In genomic region chr17:73817697-73818380, GRCm38 (mm10) we compare ENCODE assay signal across 18 mouse cellular contexts. TPM values are rescaled to one million over a fixed set of nuclear protein-coding genes. Genes with fewer than 3 reads are reported as not detected.
DNase-seq lines count a peak whose midpoint lies in the region; ATAC-seq and TF ChIP-seq lines count a peak whose summit lies in the region.
"Had no signal": no experiment of that assay in that cellular context is flagged by ENCODE, and none has a peak within 500 bp of the region (broad histone marks: within the 10 kb centered on the region; RNA-seq: fewer than 3 reads in every experiment).

No protein-coding gene starts in this region.

- WGBS in heart, embryonic 10.5 days, result 72% methylated on average over 9 of the region's 9 CpGs
- WGBS in liver, embryonic 12.5 days (ENCODE audit: insufficient replicate concordance), result 51% methylated on average over 9 of the region's 9 CpGs
- WGBS in hindbrain, postnatal 0 days, result 85% methylated on average over 9 of the region's 9 CpGs

- DNase-seq in cerebellum, adult 9-10 months, result peak; percentile 25
- DNase-seq in cerebellum, postnatal 14 days, result no peak
- no peak for DNase-seq in heart, embryonic 10.5 days (ENCODE audit: low spot score)
- DNase-seq in heart, postnatal 14 days, result no peak
- peak; percentile 20 for DNase-seq in 3T3-L1 (ENCODE audit: low read depth, low spot score)
- DNase-seq in frontal cortex, postnatal 25 days (ENCODE audit: low spot score in 2 of 2), result no peak
- DNase-seq in hindbrain, postnatal 0 days (ENCODE audit: low spot score), result no peak
- DNase-seq: kidney, adult 2 months; kidney, postnatal 10 days; lung, embryonic 14.5 days; thymus, postnatal 36 days had no signal

- TF ChIP-seq CTCF in hindbrain, postnatal 0 days (IDR thresholded peaks at IDR 0.05; ENCODE audit: low read depth), result no peak

- intact Hi-C loops in heart, postnatal 14 days (cut with DNase I), result no loop called here

- H3K36me3 ChIP-seq in heart, embryonic 10.5 days, result no peaks in the 10 kb centered on the region
- H3K36me3 ChIP-seq in liver, embryonic 12.5 days, result no peaks in the 10 kb centered on the region
- H3K36me3 ChIP-seq in hindbrain, postnatal 0 days (ENCODE audit: insufficient read depth, low read length), result no peaks in the 10 kb centered on the region
- H3K36me3 ChIP-seq: embryonic facial prominence, embryonic 12.5 days; midbrain, embryonic 13.5 days had no signal

- peak; percentile 36; the same call in 1 of the 2 replicates for ATAC-seq in liver, embryonic 12.5 days
- no peak for ATAC-seq in hindbrain, postnatal 0 days
- ATAC-seq: forebrain, embryonic 14.5 days; inflammation-experienced regulatory T-cells, adult 6 months; midbrain, embryonic 13.5 days had no signal

- H3K4me3 ChIP-seq in heart, embryonic 10.5 days, result no peak overlapping the region
- no peak overlapping the region for H3K4me3 ChIP-seq in liver, embryonic 12.5 days
- no peak overlapping the region for H3K4me3 ChIP-seq in hindbrain, postnatal 0 days (ENCODE audit: low read length)
- H3K4me3 ChIP-seq: embryonic facial prominence, embryonic 12.5 days; erythroblast, embryonic 14.5 days; midbrain, embryonic 13.5 days had no signal

- peak overlapping the region; percentile 39; the same call in 1 of the 2 replicates for H3K27ac ChIP-seq in heart, embryonic 10.5 days
- H3K27ac ChIP-seq in liver, embryonic 12.5 days, result no peak overlapping the region
- no peak overlapping the region for H3K27ac ChIP-seq in hindbrain, postnatal 0 days
- H3K27ac ChIP-seq: embryonic facial prominence, embryonic 12.5 days; macrophage; midbrain, embryonic 13.5 days had no signal

- H3K9me3 ChIP-seq in heart, embryonic 10.5 days, result no peaks in the 10 kb centered on the region
- H3K9me3 ChIP-seq in liver, embryonic 12.5 days (replicated peaks), result no peaks in the 10 kb centered on the region
- H3K9me3 ChIP-seq in hindbrain, postnatal 0 days (ENCODE audit: low read length), result no peaks in the 10 kb centered on the region
- H3K9me3 ChIP-seq: embryonic facial prominence, embryonic 12.5 days; midbrain, embryonic 13.5 days had no signal

- H3K27me3 ChIP-seq in heart, embryonic 10.5 days (ENCODE audit: insufficient read depth, poor library complexity, severe bottlenecking), result no peaks in the 10 kb centered on the region
- H3K27me3 ChIP-seq in liver, embryonic 12.5 days (replicated peaks), result no peaks in the 10 kb centered on the region
- no peaks in the 10 kb centered on the region for H3K27me3 ChIP-seq in hindbrain, postnatal 0 days (ENCODE audit: insufficient read depth, low read length)
- H3K27me3 ChIP-seq: embryonic facial prominence, embryonic 12.5 days; midbrain, embryonic 13.5 days had no signal

- no peak overlapping the region for H3K9ac ChIP-seq in liver, embryonic 12.5 days
- H3K9ac ChIP-seq in hindbrain, postnatal 0 days (replicated peaks; ENCODE audit: low read length), result no peak overlapping the region
- H3K9ac ChIP-seq: embryonic facial prominence, embryonic 12.5 days; lung, embryonic 14.5 days; midbrain, embryonic 13.5 days had no signal

- H3K4me2 ChIP-seq in liver, embryonic 12.5 days, result no peak overlapping the region
- H3K4me2 ChIP-seq in hindbrain, postnatal 0 days (ENCODE audit: low read depth, low read length), result no peak overlapping the region
- H3K4me2 ChIP-seq: embryonic facial prominence, embryonic 12.5 days; lung, embryonic 14.5 days; midbrain, embryonic 13.5 days had no signal

- H3K4me1 ChIP-seq in heart, embryonic 10.5 days, result peaks cover 11% of the 10 kb centered on the region
- peaks cover 29% of the 10 kb centered on the region for H3K4me1 ChIP-seq in liver, embryonic 12.5 days
- H3K4me1 ChIP-seq in hindbrain, postnatal 0 days (ENCODE audit: insufficient read depth, low read length), result no peaks in the 10 kb centered on the region
- H3K4me1 ChIP-seq: embryonic facial prominence, embryonic 12.5 days; midbrain, embryonic 13.5 days had no signal

RNA-seq across cellular contexts. Expression of gene Ehd3, which starts 13.9 kb away (rescaled TPM):
- polyA plus RNA-seq in heart, embryonic 10.5 days (2016; fragmentation: Nextera tagmentation; extraction: Ambion mirVana), result 4.6 and 12.5 TPM in 2 replicates
- 1 to 10 TPM; 3.9 to 4.2 TPM for total RNA-seq in heart, postnatal 14 days (2021)
- polyA plus RNA-seq in liver, embryonic 12.5 days (2016; fragmentation: Nextera tagmentation; extraction: Ambion mirVana), result 29.8 and 30.3 TPM in 2 replicates
- 42.7 and 51.6 TPM in 2 replicates for total RNA-seq in hindbrain, postnatal 0 days (2014; rRNA removed)
- polyA plus RNA-seq in hindbrain, postnatal 0 days (2015; fragmentation: Nextera tagmentation; extraction: Ambion mirVana), result 22.8 and 25.5 TPM in 2 replicates

Comparison
In these comparisons a context has a peak if more than half of its experiments do, and no peak if none do; other contexts are left out.
1. DNase-seq: peak in cerebellum, adult 9-10 months (single experiment) and 3T3-L1 (single experiment); none in cerebellum, postnatal 14 days (0 of 2), heart, embryonic 10.5 days (single experiment), heart, postnatal 14 days (0 of 2), frontal cortex, postnatal 25 days (0 of 2) and hindbrain, postnatal 0 days (single experiment).